Mouse (Mus musculus) retina, embryonic 14.5 days (tissue): ENCODE results near the gene Atp4b.
A peak's percentile ranks its signal among the peaks of the same experiment; 100 is the strongest.

Experiments
- DNase-seq: peaks from one replicate; pipeline ENCODE4 v3.0.0-alpha.2; 2015; ENCODE audit warnings: low spot score

Gene Atp4b

GRCm38 (mm10) chr8:13396725-13397124 lies at the start of gene Atp4b:
TSS of gene Atp4b (minus strand) at chr8:13396825.
- DNase-seq, result no peak

- DNase-seq, result no peak
Observed at GRCm38 (mm10) chr8:13442152-13442551, 45.5 kb upstream of the Atp4b start.

- no peak for DNase-seq
Observed at GRCm38 (mm10) chr8:13437531-13437930, 40.9 kb upstream of the Atp4b start.

GRCm38 (mm10) chr8:13436052-13436451 lies 39.4 kb upstream of the Atp4b start:
- no peak for DNase-seq

GRCm38 (mm10) chr8:13434889-13435288 lies 38.3 kb upstream of the Atp4b start, which contains the start of gene Tmem255b:
TSS of gene Tmem255b (plus strand) at chr8:13435189.
- no peak for DNase-seq

GRCm38 (mm10) chr8:13433130-13433529 lies 36.5 kb upstream of the Atp4b start:
- DNase-seq, result no peak

GRCm38 (mm10) chr8:13430866-13431265 lies 34.2 kb upstream of the Atp4b start:
- DNase-seq, result no peak

- no peak for DNase-seq
Observed at GRCm38 (mm10) chr8:13430412-13430811, 33.8 kb upstream of the Atp4b start.

GRCm38 (mm10) chr8:13428156-13428555 lies 31.5 kb upstream of the Atp4b start:
- no peak for DNase-seq

GRCm38 (mm10) chr8:13427351-13427750 lies 30.7 kb upstream of the Atp4b start:
- DNase-seq, result no peak

GRCm38 (mm10) chr8:13420970-13421369 lies 24.3 kb upstream of the Atp4b start:
- no peak for DNase-seq

GRCm38 (mm10) chr8:13419111-13419639 lies 22.6 kb upstream of the Atp4b start:
- no peak for DNase-seq

- DNase-seq, result no peak
Observed at GRCm38 (mm10) chr8:13415879-13416278, 19.3 kb upstream of the Atp4b start.

GRCm38 (mm10) chr8:13413823-13414390 lies 17.3 kb upstream of the Atp4b start:
- no peak for DNase-seq

GRCm38 (mm10) chr8:13412891-13413558 lies 16.4 kb upstream of the Atp4b start:
- DNase-seq, result peak; percentile 77

- peak; percentile 86 for DNase-seq
Observed at GRCm38 (mm10) chr8:13411597-13411996, 15.0 kb upstream of the Atp4b start.

- DNase-seq, result peak; percentile 16
Observed at GRCm38 (mm10) chr8:13406011-13406410, 9.4 kb upstream of the Atp4b start.

GRCm38 (mm10) chr8:13404666-13405131 lies 8.1 kb upstream of the Atp4b start, which contains the start of gene Grk1:
TSS of gene Grk1 (plus strand) at chr8:13405081.
- peak; percentile 29 for DNase-seq

- DNase-seq, result no peak
Observed at GRCm38 (mm10) chr8:13403517-13403916, 6.9 kb upstream of the Atp4b start.

GRCm38 (mm10) chr8:13393869-13394268 lies 2.8 kb downstream of the Atp4b start:
- no peak for DNase-seq

- no peak for DNase-seq
Observed at GRCm38 (mm10) chr8:13388744-13389143, 7.9 kb downstream of the Atp4b start.

GRCm38 (mm10) chr8:13387728-13388127 lies 8.9 kb downstream of the Atp4b start:
- DNase-seq, result no peak

GRCm38 (mm10) chr8:13386366-13386765 lies 10.3 kb downstream of the Atp4b start:
- DNase-seq, result no peak
